Mouse (Mus musculus) ovary, postnatal 10 days (tissue): ENCODE results near the gene Ror2.

Source experiments
- DNase-seq: peaks from one replicate; pipeline ENCODE4 v3.0.0; 2022; ENCODE audit warnings: low spot score

The Ror2 gene

DNA sequence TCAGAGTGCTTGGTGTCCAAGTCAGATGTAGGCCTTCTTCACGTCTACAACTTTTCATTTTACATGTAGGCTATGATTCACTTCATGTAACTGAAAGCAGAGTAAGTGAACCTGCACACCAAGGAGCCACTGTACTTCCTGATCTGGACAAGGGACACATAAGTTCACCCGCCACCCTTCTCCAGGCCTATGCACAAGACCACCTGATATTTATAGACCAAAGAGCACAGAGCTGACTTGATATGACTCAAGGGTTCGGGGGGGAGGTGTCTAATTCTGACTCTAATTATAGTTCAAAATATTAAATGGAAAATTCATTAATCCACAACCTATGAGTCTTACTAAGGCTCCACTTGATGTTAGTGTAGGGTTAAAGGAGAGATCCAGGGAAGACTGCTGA is 14.3 kb downstream of the Ror2 start:
- no peak for DNase-seq

DNA sequence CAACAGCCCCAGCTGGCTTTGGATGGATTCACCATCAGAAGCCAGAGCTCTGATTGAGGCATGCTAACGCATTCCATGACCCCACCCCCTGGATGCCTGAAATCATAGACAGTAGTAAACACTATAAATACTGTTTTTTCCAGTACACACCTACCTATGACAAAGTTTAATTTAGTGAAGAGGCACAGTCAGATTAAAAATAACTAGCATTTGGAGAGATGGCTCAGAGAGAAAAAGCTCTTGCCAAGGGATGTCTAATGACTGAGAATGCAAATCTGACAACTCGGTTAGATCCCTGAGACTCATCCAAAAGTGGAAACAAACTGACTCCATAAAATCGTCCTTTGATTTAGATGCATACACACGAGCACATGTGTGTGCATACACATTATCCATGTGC is 15.4 kb downstream of the Ror2 start:
- DNase-seq: no peak

DNA sequence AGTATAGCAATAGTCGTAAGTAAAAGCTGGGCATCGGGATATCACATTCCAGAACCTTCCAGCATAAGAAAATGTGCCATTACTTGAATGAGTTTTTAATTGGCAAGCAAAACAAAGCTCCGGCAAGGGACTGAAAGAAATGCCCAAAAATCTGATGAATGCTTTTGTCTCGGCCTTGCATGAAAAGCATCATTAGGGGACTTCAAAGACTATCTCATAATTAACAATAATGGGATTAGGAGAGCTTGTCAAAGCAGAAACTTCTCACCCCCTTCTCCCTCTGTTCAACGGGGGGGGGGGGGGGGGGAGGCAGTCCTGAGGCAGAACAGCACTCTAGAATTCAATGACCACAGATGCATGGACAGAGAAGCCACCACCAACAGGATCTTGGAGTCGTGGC is 17.4 kb downstream of the Ror2 start:
- no peak for DNase-seq

DNA sequence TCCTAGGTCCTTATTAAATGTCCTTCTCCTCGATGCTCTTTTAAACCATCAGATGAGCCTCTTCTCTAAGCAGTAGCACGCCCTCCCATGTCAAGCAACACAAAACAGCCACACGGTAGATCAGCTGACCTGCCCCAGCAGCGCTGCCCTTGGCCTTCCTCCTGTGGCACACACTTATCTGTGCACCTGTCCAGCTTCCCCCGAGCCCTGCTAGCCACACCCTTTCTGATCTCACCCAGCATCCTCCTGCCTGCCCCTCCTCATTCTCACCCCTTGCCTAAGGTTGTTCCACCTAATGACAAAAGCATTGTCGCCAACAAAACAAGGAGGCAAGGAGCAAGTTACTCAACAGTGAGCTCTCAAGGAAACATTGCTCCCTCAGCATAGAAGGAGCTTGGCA is 18.1 kb downstream of the Ror2 start:
- DNase-seq: no peak

DNA sequence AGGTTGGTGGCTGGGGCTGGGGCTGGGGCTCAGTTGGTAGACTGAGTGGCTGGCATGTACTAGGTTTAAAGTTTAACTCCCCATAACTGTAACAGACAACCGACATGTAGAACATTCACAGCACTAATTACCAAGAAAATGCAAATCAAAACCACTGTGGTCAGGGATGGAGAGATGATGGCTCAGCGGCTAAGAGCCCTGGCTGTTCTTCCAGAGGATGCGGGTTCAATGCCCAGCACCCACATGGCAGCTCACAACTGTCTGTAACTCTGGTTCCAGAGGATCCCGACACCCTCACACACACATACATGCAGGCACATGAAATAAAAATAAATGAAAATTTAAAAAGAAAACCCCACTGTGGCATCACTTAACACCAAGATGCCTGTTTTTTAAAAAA is 18.8 kb downstream of the Ror2 start:
- no peak for DNase-seq

DNA sequence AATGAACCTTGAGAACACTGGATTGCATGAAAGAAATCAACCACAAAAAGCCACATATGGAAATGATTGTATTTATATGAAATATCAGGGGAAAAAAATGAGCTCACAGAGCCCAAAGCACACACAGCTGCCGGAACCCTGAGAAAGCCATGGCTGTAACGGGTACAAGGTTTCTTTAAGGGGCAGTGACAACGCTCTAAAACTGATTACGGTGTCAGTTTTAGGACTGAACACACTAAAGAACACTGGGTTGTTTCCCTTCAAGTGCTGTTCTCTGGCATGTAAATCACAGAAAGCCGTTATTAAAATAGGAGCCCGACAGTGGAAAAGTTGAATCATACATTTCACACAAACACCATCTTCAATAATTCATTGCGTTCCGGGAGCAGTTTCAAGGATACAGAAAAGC is 19.4 kb downstream of the Ror2 start:
- no peak for DNase-seq

DNA sequence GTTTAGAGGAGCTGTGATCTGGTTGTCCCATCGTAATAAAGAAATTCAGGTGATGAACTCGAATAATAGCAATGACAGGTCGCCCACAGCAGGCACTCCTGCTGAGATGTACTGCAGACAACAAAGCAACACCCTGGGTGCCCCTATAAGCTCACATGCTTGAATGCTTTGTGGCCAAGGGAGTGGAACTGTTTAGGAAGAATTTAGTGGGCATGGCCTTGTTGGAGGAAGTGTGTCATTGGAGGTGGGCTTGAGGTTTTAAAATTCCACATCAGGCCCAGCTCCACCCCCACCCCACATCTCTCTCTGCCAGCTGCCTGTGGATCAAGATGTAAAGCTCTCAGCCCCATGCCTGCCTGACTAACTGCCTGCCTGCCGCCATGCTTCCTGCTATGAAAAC is 21.0 kb downstream of the Ror2 start:
- DNase-seq: no peak

DNA sequence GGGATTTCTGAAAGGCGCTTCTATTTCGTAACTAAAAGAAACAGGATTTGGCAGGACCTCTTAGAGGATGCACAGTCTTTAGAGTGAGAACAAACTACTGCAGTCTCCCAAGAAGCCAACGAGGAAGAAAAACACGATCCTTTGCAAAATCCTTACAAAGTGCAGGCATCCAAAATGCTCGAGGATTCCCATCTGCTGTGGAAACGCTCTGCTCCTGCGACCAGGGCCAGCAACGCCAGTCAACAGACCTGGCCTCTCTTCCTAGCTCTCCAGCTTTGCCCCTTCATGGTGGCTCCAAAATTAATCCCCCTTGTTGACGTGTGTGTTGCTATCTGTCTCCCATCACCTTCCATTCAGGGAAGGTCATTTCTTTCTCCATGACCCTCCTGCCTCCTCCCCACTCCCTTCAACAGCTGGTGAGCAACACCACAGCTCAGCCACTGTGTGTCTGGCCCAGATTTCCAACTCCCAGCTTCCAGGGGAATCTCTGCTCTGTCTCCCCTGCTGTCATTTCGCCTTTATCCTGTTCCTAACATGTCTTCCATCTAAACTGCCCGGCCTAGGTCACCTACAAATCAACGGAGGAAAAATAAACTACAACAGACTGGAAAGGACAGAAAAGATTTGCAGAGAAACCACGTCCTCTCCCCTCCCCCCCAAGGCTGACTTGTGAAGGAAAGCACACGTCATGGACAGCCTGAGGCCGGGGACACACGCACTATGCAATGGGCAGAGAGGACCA is 23.2 kb downstream of the Ror2 start:
- DNase-seq: no peak

DNA sequence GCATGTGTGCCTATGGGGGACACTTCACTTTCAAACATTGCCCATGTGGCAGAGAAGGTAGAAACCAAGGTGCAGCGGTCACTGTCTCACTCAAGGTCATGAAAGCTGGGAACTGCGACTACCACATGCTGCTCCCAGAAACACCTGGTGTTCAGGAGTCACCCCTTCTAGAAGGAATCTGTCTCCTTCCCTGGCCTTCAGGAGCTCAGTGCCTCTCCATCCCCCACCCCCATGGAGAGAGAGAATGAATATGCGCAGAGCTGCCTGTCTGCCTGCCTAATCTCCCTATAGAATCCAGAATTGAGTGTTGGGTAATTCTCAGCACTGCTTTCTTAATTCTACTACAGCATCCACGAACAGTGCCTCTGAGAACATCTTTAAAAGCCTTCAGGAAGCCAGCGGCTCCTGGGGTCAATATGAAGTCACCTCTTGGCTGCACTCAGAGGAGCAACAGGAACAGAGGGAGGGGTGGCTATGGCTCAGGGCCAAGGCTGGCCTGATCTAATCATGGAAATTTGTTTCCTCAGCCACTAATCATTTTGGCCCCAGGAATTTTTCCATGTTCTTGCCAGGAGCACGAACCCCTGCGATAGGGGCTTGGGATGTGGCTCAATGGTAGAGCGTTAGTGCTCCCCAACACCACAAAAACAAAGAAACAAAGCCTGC is 24.7 kb downstream of the Ror2 start:
- no peak for DNase-seq

DNA sequence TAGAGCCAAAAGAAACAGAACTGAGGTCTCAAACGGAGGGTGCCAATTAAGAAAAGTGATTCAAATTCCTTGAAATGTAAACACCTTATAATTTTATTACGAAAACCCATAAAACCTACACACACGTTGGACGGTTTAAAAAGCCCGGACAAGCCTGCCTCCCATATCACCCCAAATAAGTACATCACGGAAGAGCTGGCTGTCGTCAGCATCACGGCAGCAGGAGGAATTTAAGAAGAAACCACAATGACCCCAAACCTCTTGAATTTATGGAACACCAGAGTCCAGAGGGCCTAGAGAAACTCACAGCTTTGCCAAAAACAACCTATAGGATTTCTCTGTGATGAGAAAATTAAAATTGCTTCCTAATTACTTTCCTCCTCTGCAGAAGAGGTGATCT is 27.0 kb downstream of the Ror2 start:
- no peak for DNase-seq

DNA sequence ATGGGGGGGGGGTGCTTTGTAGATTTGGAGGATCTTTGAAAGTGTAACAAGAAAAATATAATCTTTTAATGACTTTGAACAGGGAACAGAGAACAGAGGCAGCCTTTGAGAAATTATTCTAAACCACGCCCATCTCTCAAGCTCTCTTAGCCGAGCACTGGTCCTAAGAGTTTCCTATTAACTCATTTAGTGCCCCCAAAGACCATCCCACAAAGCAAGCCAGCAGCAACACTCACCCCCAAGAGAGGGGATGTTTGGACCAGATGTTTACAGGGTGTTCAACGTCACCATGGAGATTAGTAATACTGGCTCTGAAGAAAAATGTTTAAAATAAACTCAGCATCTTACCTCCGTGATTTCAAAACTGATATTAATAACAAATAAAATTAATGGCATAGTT is 27.4 kb downstream of the Ror2 start:
- no peak for DNase-seq

DNA sequence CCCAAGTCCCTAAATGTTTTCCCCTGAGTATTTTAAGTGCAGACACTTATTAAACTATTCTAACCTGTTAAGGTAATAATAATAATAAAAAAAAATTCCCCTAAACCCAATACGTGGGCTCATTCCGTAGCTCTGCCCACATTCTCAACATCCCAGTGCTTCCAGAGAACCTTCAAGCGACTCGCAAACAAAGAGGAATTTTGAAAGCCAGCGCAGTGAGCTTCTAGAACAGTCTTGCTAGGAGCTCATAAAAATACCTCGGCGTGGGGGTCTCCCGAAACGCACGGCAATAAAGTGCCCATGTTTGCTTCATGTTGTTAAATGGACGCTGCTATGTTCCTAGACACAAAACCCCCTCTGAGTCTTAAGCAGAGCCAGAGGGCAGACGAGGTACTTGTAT is 32.7 kb downstream of the Ror2 start:
- DNase-seq: no peak

DNA sequence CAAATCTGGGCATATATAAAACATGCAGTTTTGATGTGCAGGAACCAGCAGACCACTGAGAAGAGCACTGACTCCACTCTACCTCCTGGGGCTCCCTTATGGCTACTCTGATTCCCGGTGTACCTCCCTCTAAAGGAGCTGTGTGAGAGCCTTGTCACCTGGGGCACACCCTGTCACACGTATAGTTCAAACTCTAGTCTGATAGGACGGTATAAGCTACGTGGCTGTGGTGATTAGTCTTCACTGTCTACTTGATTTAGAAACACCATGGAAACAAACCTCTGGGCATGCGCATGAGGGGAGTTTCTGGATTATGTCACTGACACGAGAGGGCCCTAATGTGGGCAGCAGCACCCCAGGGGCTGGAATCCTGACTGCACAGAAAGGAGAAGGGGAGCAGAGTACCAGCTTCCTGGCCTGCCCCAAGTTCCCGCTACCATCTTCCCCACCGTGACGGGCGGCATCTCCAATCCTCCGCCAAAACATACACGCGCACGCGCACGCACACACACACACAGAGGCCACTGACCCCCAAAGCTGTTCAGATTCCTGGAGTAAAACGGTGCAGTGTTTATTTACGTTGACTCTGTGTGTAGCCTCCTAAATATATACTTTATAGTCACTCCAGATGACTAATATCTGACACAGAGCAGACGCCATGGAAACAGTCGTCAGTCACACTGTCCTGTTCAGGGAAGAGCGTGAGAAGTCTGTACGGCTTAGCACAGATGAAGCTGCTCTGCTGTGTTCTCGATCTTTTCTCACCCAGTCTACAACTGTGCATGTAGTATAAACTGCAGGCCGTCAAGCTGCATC is 37.1 kb downstream of the Ror2 start:
- DNase-seq: no peak

DNA sequence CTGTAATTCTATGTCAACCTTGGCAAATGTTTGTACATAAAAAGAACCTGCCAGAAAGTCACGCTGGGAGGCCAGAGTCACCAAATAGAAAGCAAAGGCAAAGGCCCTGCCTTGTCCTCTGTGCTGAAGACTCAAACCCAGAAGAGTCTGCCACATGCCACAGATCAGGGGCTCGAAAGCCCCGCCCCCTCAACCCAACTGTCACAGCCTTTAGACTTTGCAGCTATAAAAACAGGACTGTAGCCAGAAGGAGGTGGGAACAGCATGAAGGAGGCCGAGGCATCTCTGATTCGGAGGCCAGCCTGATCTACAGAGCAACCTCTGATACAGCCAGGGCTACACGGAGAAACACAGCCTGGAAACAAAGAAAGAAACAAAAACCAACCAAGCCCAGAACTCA is 37.8 kb downstream of the Ror2 start:
- no peak for DNase-seq

DNA sequence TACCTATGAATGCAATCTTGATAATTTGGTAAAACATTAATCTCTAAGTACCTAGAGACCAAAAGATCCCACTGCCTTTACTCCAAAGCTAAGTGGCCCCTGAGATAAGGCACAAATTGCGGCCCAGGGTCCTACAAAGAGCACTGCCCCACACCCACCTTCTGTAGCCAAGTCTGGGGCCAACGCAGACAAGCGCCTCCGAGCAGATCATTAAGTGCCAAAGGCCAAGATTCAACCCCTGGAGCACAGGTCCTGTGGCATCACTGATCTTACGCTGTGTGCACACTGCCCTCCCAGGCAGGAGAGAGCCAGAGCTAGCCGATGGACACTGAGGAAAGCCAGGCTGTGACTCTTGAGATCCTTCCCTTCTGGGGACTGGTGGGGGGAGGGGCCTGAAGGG is 38.7 kb downstream of the Ror2 start:
- DNase-seq: no peak

DNA sequence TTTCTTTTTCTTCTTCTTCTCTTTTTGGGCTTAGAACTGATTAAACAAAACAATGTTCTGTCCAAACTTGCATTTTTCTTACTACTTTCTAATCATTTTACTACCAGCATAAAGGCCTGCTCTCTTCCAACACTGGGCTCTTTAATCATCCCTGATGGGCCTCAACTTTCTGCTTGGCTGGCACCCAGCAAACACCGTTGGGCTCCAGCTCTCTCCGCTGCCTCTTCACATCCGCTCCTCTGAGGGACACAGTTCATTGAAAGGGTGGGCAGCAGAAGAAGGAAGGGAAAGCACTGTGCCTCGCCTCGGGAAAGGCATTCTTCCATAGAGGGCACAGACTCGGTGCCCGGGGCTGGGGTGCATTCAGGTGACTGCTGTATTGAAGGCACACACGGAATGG is 41.8 kb downstream of the Ror2 start:
- no peak for DNase-seq

DNA sequence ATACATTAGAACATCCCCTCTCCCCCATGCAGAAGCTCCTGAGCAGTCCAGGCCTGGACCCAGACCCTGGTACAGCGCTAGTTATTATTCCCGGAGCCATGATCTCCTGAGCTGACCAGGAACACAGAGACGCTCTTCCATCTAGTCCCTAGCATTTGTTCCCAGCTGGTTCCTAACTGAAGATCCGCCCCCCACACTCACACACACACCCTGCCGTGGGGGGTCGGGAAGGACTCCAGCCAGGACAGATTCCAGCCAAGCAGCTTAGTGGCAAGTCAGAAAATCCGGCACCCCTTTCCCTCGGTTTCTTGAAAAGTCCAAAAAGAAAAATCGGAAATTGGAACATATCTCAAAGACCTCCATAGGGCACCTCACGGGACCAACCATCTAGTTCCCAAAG is 48.5 kb downstream of the Ror2 start:
- DNase-seq: no peak

DNA sequence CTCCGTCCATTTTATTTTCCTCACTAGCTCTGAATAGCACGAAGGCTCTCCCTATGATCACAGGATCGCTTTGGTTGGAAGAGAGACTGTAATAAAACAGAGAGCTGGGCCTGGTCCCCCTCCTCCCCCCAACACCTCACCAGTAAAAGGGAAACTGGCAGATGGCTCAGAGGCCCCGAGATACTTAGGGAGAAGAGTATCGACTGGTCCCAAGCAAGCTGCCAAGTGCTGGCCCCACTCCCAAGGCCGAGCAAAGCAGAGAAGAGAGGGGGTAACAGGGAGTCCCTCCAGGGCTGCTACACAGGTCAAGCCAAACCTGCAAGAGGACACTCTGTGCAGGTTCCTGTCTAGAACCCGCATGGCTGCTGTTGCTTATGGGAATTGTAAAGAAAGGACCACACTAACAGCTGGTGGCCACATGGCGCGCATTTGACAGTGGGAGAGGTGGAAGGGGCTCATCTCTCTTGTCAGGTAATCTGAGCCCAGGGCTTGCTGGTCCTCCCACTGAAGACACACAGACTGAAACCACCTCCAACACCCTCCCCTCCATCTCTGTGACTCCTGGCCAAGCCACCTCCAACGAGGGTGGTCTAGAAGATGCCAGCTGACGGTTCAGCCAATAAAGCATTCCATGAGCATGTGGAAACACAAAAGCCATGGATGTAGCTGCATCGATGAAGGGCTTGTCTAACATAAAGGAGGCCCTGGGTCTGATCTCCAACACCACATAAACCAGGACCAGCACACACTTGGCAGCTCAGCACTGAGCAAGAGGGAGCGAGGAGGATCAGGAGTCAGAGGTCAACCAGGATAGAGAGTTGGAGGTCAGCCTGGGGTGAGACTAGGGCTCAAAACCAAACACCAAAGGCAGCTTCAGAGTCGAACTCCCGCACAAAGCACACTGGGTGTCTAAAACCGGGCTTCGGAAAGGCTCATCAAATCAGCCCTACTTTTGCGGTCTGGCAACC is 49.2 kb downstream of the Ror2 start:
- DNase-seq: peak; percentile 31

DNA sequence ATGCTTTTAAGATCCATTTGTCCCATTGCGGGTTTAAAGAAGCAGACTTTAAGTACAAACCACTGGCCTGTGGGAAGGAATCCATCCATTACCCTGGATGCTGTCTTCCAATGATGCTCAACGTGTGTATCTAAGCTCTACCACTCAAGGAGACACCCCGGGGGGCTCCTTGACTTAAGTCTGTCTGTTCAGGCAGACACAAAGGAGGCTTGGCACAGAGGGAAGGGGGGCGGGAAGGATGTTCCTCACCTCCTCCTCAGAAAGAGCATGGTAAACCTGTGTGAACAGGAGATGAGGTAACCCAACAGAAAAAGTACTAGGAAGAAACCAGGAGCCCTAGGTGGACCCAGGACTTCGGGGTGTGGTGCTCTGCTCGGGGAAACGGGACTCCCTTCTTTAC is 50.0 kb downstream of the Ror2 start:
- no peak for DNase-seq

DNA sequence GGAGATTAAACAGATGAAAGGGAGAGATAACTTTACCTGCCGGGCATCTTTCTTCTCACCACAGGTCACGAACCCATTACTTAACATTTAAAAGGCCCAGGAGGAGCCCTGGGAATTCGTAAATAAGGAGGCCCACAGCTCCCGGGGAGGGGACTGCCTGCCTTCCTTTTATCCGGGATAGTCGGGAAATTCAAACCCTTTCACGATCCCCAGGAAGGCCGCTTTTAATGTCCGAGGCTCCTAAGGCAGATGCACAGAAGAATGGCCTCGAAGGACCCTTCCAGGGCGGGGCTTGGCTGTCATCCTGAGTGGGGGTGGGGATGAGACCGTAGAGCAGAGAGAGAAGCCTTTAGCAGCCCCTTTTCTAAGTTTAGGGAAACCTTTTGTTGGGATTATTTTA is 51.1 kb downstream of the Ror2 start:
- no peak for DNase-seq

DNA sequence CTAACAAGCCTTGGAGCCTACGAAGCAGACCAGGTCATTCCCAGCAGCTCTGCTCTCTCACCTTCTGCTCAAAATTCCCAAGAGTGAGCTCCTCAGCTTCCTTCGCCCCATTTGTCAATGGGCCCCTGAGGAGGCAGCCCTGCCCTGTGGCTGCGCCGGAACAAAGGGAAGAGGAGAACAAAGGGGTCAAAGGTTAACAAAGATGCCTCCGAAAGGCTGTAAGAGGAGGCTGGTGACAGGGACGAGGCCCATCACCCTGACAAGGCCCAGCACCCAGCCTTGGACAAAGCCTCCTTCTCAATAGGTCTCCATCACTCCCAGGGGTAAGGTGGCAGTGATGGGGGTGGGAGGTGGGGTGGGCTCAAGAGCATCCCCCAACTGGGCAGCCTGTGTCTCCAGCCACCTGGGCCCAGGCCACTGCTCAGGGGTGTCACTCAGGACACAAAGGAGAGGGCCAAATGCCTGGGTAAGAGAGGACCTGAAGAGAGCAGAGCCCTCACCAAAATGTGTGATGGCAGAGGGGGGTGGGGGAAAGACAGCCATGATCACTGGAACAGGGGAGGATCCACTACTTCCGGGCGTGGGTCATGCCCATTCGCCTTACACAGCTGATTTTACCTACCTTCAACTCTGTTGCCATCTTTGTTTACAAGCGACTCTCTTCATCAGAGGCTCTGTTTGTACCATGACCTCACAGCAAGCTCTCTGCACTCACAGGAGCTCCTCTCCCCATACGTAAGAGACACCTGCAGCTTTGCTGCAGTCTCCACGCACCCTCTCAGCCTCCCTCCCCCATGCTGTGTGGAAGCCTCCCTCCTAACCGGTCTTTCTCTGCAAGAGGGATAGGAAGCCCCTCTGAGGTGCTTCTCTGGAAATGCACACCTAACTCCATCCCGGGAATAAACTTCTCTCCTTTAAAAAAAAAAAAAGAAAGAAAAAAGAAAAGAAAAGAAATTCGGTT is 51.8 kb downstream of the Ror2 start:
- no peak for DNase-seq
